Mouse (Mus musculus): ENCODE results near the gene Tbx18.
A peak's percentile ranks its signal among the peaks of the same experiment; 100 is the strongest.

Tbx18 gene

GRCm38 (mm10) chr9:87708151-87708550 is 22.9 kb downstream of the Tbx18 start:
- peak; percentile 13 for DNase-seq

GRCm38 (mm10) chr9:87702267-87702666 is 28.8 kb downstream of the Tbx18 start:
- DNase-seq = no peak

- DNase-seq = no peak
Observed at GRCm38 (mm10) chr9:87686981-87687380, 44.1 kb downstream of the Tbx18 start.

GRCm38 (mm10) chr9:87682247-87682646 is 48.8 kb downstream of the Tbx18 start:
- DNase-seq = no peak
